Mouse (Mus musculus): ENCODE results near the gene Elmo3.

Gene Elmo3

GRCm38 (mm10) chr8:105305211-105306145 lies at the start of gene Elmo3:
Gene Elmo3, plus strand, starts transcription at chr8:105305601.
- no peak for DNase-seq (ENCODE audit: low read depth)

DNA sequence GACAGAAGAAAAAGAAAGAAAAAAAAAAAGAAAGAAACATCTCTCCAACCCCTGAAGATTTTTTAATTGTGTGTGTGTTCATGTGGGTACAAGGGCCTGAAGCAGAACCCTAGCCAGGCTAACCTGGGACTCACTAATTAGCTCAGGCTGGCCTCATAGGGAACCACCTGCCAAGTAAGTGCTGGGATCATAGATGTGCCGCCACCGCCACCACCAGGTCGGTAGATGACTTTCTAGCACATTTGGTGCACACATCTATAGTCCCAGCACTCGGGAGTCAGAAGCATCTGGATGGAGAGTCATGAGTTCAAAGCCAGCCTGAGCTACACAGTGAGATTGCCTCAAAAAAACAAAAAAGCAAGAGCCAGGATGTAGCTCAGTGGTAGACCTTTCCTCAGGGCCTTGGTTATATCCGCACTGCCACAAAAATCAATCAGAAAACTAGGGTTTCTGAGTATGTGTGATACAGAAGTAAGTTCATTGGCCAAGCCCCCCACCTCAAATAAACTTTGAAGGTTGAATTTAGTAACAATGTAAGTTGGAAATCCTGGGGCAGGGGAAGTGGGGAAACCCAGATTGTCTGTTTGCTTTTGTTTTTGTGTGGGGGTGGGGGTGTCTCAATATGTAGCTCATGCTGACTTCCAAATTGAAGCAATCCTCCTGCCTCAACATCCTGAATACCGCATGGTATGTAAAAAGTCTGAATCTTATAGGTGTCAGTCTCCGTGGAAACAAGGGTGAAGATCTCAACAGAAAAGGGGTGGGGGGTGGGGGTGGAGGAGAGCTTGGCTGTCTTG lies 47.9 kb upstream of the Elmo3 start:
- no peak for DNase-seq (ENCODE audit: low read depth)

- DNase-seq (ENCODE audit: low read depth), result no peak
These were observed 46.3 kb upstream of the Elmo3 start for GRCm38 (mm10) chr8:105258911-105259720.

DNA sequence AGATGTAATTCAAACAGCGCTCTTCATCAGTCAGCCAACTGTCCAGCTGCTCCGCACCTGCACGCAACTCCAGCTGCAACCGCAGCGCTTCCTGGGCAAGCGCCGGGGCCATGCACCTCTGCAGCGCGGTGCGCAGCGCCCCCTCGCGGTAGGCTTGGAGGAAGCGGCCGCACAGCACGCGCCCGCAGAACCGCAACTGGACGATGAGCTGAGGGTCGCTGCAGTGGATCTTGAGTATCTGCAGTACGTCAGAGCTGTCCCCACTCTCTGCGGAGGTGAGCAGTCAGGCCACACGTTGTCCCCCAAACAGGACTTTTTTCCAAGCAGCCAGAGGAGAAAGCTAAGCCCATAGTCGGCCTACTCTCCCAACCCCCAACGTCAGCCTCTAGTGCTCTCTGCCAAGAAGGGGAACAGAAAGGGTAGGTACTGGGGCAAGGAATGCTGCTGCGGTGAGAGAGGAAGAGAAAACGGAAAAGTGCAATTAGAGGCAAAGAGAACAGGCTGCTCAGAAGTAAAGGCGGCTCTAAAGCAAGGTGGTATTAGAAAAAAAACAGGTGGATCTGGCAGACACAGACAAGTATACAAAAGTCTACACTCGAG lies 45.6 kb upstream of the Elmo3 start:
- no peak for DNase-seq (ENCODE audit: low read depth)

GRCm38 (mm10) chr8:105260371-105261099 lies 44.9 kb upstream of the Elmo3 start:
- no peak for DNase-seq (ENCODE audit: low read depth)

GRCm38 (mm10) chr8:105261326-105261980 lies 43.9 kb upstream of the Elmo3 start:
- no peak for DNase-seq (ENCODE audit: low read depth)

- no peak for DNase-seq (ENCODE audit: low read depth)
These were observed 42.0 kb upstream of the Elmo3 start for GRCm38 (mm10) chr8:105263244-105263912.

DNA sequence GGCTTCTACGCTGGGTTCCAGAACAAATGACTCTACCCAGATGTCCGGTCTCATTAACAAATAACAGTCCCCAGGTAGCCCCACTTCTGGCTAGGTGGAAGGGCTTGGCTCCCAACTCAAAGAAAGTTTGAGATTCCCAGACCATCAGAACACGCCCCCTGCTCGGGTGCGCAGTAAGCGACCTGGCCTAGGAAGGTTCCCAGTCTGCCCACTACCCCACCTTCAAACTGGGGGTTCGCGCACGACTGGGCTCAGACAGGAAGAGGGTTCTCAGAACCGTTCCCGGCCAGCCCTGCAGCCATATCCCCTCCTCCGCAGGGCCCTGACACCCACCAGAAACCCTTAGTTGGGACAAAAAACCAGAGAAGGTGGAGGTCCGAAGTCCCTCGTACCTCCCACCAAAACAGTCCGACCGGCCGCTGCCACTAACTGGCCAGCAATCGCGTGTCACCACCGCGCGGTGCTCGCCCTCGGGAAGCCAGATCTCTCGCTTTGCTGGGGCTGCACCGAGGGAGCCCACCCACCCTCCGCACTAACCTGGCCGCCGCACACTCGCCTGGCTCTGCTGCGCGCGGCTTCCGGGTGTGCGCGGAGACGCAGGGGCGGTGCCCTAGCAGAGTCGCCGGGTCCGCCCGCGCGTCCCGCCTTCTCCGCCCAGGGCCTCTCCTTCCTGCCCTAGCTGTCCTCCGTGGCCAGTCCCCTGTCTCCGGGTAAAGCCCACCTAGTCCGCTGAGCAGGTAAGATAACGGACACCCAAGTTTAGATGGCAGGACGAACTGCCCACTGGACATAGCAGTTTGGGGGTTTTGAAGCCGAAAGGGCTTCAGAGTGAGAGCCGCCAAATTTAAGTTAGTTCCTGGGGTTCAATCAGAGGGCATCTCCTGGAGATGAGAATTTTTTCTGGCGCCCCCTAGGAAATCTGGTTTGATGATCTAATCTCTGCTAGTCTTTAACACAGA lies 41.1 kb upstream of the Elmo3 start, which contains the start of the genes Tradd and Fbxl8:
Gene Tradd (minus strand): TSS at position 586 of the 959 bp plus-strand sequence.
Gene Fbxl8 (plus strand): TSS at position 625 of the 959 bp plus-strand sequence.
- no peak for DNase-seq (ENCODE audit: low read depth)

- no peak for DNase-seq (ENCODE audit: low read depth)
These were observed 40.3 kb upstream of the Elmo3 start for GRCm38 (mm10) chr8:105265128-105265527.

- DNase-seq (ENCODE audit: low read depth), result no peak
These were observed 38.6 kb upstream of the Elmo3 start for GRCm38 (mm10) chr8:105266775-105267174.

DNA sequence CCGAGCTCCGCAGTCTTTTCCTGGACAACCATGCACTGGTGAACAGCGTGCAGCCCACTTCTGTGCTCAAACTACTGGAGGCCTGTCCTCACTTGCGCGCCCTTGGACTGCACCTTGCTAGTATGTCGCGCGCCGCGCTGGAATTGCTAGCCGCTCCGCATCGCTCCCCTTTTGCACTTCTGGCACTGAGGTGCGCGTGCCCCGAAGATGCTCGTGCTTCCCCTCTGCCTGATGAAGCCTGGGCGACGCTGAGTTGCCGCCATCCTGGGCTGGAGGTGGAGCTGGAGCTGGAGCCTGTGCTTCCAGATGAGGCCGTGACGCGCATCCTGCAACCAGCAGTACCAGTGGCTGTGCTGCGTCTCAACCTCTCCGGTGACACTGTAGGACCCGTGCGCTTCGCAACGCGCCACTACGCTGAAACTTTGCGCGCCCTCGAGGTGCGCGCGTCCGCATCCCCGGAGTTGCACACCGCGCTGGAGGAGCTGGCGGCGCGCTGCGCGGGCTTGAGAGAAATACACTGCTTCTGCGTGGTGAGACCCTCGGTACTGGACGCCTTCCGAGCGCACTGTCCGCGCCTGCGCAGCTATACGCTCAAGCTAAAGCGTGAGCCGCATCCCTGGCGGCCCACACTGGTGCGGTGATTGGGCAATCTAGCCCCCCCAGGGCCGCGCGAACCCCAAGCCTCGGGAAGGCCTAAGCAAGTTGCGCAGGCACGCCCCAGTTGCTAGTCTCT lies 36.9 kb upstream of the Elmo3 start:
- no peak for DNase-seq (ENCODE audit: low read depth)

- DNase-seq (ENCODE audit: low read depth), result no peak
These were observed 36.3 kb upstream of the Elmo3 start for GRCm38 (mm10) chr8:105269075-105269458.

DNA sequence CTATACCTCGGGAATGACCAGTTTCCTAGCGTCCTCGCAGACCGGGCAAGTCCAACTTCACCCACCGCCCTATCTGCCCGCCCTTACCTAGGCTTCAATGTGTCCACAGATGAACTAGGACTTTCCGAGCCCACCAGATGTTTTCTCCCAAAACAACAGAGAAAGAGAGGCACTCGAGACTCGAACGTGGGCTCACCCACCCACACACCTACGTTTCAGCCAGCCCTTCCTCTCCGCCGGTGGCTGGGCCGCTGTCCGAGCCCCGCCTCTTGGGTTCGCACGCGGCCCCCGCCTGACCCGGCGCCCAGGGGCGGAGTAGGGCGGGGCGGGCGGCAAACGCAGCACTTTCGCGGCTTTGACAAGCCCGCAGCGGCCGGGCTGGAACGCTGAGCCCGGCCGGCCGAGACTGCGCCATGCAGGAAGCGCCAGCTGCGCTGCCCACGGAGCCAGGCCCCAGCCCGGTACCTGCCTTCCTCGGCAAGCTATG lies 35.9 kb upstream of the Elmo3 start, which contains the start of gene Hsf4:
Gene Hsf4 (plus strand): TSS at position 341 of the 487 bp plus-strand sequence.
- no peak for DNase-seq (ENCODE audit: low read depth)

DNA sequence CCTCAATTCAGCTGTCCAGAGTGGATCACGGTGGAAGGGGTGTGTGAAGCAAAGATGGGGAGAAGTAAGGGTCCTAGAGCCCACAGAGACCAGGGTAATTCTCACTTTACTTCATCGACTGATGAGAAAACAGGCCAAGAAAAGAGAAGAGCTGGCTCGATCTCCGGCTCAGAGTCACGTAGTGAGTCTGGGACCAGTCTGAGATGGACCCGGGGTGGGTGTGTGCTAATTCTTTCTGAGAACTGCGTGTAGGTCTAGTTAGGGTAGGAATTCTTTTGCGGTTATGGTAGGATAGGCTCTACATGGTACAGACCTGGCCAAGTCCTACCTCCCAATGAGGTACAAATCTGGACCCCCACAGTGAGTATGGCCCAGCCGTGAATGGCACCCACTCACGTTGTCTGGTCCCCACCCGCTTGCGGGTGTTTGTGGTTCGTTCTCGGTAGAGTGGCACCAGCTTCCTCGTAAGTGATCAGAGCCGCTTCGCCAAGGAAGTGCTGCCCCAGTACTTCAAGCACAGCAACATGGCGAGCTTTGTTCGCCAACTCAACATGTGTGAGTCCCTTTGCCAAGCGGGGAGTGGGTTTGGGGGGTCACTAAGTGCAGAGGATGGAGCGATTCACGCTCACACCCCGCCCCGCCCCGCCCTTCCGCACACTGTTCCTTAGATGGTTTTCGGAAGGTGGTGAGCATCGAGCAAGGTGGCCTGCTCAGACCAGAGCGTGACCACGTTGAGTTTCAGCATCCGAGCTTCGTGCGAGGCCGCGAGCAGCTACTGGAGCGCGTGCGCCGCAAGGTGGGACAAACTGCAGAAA lies 35.1 kb upstream of the Elmo3 start:
- DNase-seq (ENCODE audit: low read depth), result no peak

- DNase-seq (ENCODE audit: low read depth), result no peak
These were observed 34.5 kb upstream of the Elmo3 start for GRCm38 (mm10) chr8:105270916-105271186.

DNA sequence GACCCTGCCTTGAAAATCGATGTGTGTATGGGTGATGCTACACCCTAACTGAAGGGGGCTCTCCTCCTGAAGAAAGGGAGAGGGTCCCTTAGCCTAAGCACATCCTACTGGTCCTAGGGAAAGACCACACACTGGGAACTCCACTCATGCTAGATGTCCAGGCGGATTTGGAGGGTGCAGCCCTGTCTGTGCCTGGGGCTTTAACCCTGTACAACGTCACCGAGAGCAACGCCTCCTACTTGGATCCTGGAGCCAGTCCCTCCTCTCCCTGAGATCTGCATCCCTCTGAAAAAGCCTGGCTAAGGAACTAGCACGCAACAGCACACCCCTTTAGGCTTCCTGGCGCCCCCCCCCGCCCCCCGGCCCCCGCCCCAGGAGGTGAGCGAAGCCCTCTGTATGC lies 30.0 kb upstream of the Elmo3 start:
- DNase-seq (ENCODE audit: low read depth), result no peak

DNA sequence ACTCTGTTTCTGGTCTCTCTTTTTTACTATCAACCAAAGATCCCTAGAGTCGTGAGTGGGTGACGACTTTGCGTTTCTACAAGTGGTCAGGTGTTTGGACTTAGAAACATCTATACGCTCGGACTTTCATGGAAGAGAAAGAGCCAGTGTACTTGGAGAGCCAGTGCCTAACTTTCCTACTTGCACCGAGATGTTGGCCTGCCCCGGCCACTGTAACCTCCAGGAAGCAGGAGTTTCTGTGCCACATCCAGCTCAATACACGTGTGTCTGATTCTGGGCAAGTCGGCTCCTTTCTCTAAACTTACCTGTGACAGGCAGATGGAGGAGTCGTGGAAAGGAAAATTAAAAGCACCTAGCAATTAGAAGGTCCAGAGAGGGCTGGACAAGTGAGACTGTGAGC lies 29.6 kb upstream of the Elmo3 start, which contains the start of gene Nol3:
Gene Nol3 (plus strand): TSS at position 301 of the 400 bp plus-strand sequence.
- DNase-seq (ENCODE audit: low read depth), result no peak
